Mouse (Mus musculus) cerebellum, adult 11 months (tissue): Measurements from ENCODE around the gene Zfp661.
A peak's percentile ranks its signal among the peaks of the same experiment; 100 is the strongest.
"Not testable (repeated sequence)": the region's sequence is repeated elsewhere in the genome, so short reads cannot be mapped to it uniquely, and the experiment has no call there.

ENCODE experiments used
- DNase-seq: peaks from one replicate; pipeline ENCODE4 v3.0.0; 2022

The Zfp661 gene

GRCm38 (mm10) chr2:127586694-127587513, at the start of gene Zfp661, which contains the start of gene Mrps5:
Gene Zfp661, minus strand, starts transcription at chr2:127587094.
Gene Mrps5, plus strand, starts transcription at chr2:127587222.
- peak; percentile 83 for DNase-seq

GRCm38 (mm10) chr2:127635581-127635980, 48.7 kb upstream of the Zfp661 start:
- DNase-seq: no peak

- no peak for DNase-seq
These were observed 45.7 kb upstream of the Zfp661 start for GRCm38 (mm10) chr2:127632601-127633000.

- no peak for DNase-seq
These were observed 41.2 kb upstream of the Zfp661 start for GRCm38 (mm10) chr2:127627990-127628570.

- no peak for DNase-seq
These were observed 40.5 kb upstream of the Zfp661 start for GRCm38 (mm10) chr2:127627354-127627753.

- no peak for DNase-seq
These were observed 38.8 kb upstream of the Zfp661 start for GRCm38 (mm10) chr2:127625659-127626058.

GRCm38 (mm10) chr2:127624786-127625185, 37.9 kb upstream of the Zfp661 start:
- no peak for DNase-seq

- DNase-seq: no peak
These were observed 35.2 kb upstream of the Zfp661 start for GRCm38 (mm10) chr2:127622065-127622464.

GRCm38 (mm10) chr2:127619311-127619710, 32.4 kb upstream of the Zfp661 start:
- DNase-seq: no peak

GRCm38 (mm10) chr2:127612288-127612687, 25.4 kb upstream of the Zfp661 start:
- no peak for DNase-seq

GRCm38 (mm10) chr2:127611386-127611785, 24.5 kb upstream of the Zfp661 start:
- no peak for DNase-seq

GRCm38 (mm10) chr2:127608986-127609385, 22.1 kb upstream of the Zfp661 start:
- no peak for DNase-seq

- no peak for DNase-seq
These were observed 21.3 kb upstream of the Zfp661 start for GRCm38 (mm10) chr2:127608234-127608633.

GRCm38 (mm10) chr2:127605203-127605602, 18.3 kb upstream of the Zfp661 start:
- no peak for DNase-seq

GRCm38 (mm10) chr2:127603383-127603782, 16.5 kb upstream of the Zfp661 start:
- not testable (repeated sequence) for DNase-seq

- no peak for DNase-seq
These were observed 3.9 kb upstream of the Zfp661 start for GRCm38 (mm10) chr2:127590840-127591239.

GRCm38 (mm10) chr2:127590204-127590603, 3.3 kb upstream of the Zfp661 start:
- no peak for DNase-seq

- no peak for DNase-seq
These were observed 2.0 kb upstream of the Zfp661 start for GRCm38 (mm10) chr2:127588897-127589296.

GRCm38 (mm10) chr2:127587514-127587844, 585 bp upstream of the Zfp661 start:
- DNase-seq: no peak

- peak; percentile 95 for DNase-seq
These were observed 2.4 kb downstream of the Zfp661 start for GRCm38 (mm10) chr2:127584436-127584858.

- DNase-seq: no peak
These were observed 13.6 kb downstream of the Zfp661 start for GRCm38 (mm10) chr2:127573322-127573721.

GRCm38 (mm10) chr2:127559070-127559966, 27.6 kb downstream of the Zfp661 start:
- DNase-seq: peak; percentile 83

- DNase-seq: peak; percentile 80
These were observed 35.8 kb downstream of the Zfp661 start for GRCm38 (mm10) chr2:127551078-127551477.
